Mouse (Mus musculus) liver, embryonic 14.5 days (tissue): ENCODE results near the gene Allc.

Experiments used
- CTCF ChIP-seq: IDR thresholded peaks from 2 replicates; pipeline ENCODE4 v1.5.1; 2016; ENCODE audit warnings: antibody characterized with exemption, low read depth, control low read depth
- EP300 ChIP-seq: IDR thresholded peaks from 2 replicates; pipeline ENCODE4 v1.6.1; 2016; ENCODE audit warnings: antibody characterized with exemption, low read depth

- TF ChIP-seq CTCF = no peak
- no peak for TF ChIP-seq EP300
Observed at GRCm38 (mm10) chr12:28617297-28617696, 35.0 kb upstream of the Allc start.
